Mouse (Mus musculus) heart, embryonic 11.5 days (tissue): ENCODE data around the gene Lhb. TPM values are rescaled to one million over a fixed set of nuclear protein-coding genes. Genes with fewer than 3 reads are reported as not detected.
A peak's percentile ranks its signal among the peaks of the same experiment; 100 is the strongest.

Experiments
- ATAC-seq: fragments of 200-750 bp; cut with Nextera tagmentation; replicated peaks from 2 replicates; pipeline ENCODE4 v1.8.0; 2017; ENCODE audit warnings: moderate library complexity; ENCODE audit not compliant: insufficient number of reproducible peaks, low FRiP score, low TSS enrichment
- H3K27ac ChIP-seq: fragments of 300-500 bp; sonication (generic); 2 replicates; pipeline ENCODE4 v1.5.1; 2014; ENCODE audit warnings: mild to moderate bottlenecking, low read depth, low read length
- H3K27me3 ChIP-seq: fragments of 300-500 bp; sonication (generic); 2 replicates; pipeline ENCODE4 v1.6.1; 2014; ENCODE audit warnings: mild to moderate bottlenecking, low read length, mixed read lengths; ENCODE audit not compliant: control insufficient read depth, insufficient read depth
- H3K36me3 ChIP-seq: fragments of 300-500 bp; sonication (generic); 2 replicates; pipeline ENCODE4 v1.6.1; 2014; ENCODE audit warnings: mild to moderate bottlenecking, low read length, moderate library complexity, mixed read lengths; ENCODE audit not compliant: control insufficient read depth, insufficient read depth
- H3K4me1 ChIP-seq: fragments of 300-500 bp; sonication (generic); 2 replicates; pipeline ENCODE4 v1.6.1; 2014; ENCODE audit warnings: low read length; ENCODE audit not compliant: control insufficient read depth, insufficient read depth
- H3K4me2 ChIP-seq: fragments of 300-500 bp; sonication (generic); 2 replicates; pipeline ENCODE4 v1.6.1; 2014; ENCODE audit warnings: mild to moderate bottlenecking, moderate library complexity
- H3K4me3 ChIP-seq: fragments of 300-500 bp; sonication (generic); 2 replicates; pipeline ENCODE4 v1.5.1; 2014; ENCODE audit warnings: low read depth, low read length
- H3K9ac ChIP-seq: fragments of 300-500 bp; sonication (generic); 2 replicates; pipeline ENCODE4 v1.6.1; 2014; ENCODE audit warnings: mild to moderate bottlenecking, low read depth, low read length, moderate library complexity
- H3K9me3 ChIP-seq: fragments of 300-500 bp; sonication (generic); replicated peaks from 2 replicates; pipeline ENCODE4 v1.6.1; 2016; ENCODE audit warnings: low read length; ENCODE audit not compliant: control insufficient read depth
- WGBS: fragments of 180-500 bp; shearing (Covaris S2); extraction: QIAGEN DNeasy Blood & Tissue Kit; methylation state at CpG from one replicate; pipeline ENCODE4 v1.1.7; 2014; ENCODE audit not compliant: insufficient replicate concordance; 5-methylcytosine and 5-hydroxymethylcytosine counted together
- polyA plus RNA-seq: library from polyadenylated mRNA; unstranded; fragments of >200 nt; fragmentation: Nextera tagmentation; extraction: Ambion mirVana; gene quantifications from 2 replicates; pipeline ENCODE4 v1.2.1, GENCODE M21; 2014

Lhb gene
- polyA plus RNA-seq, 1 experiment from 2014 or later = 0.33 TPM

DNA sequence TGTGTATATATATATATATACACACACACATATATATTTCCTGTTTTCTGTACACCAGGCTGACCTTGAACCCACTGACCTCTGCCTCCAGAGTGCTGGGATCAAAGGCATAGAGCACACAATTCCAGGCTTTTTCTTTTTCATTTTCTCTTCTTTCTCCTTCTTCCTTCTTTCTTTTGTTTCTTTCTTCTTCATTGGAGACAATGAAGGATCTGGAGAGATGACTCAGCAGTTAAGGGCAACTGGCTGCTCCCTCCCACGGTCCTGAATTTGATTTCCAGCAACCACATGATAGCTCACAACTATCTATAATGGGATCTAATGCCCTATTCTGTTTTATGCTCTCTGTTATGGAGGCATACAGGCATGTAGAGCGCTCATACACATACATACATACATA lies 23.8 kb upstream of the Lhb start:
- WGBS = 82% methylated on average over 2 of the region's 2 CpGs
- peaks cover 4% of the 10 kb centered on the region; the same call in 1 of the 2 replicates for H3K36me3 ChIP-seq
- no peak overlapping the region for H3K4me2 ChIP-seq
- peaks cover 15% of the 10 kb centered on the region for H3K4me1 ChIP-seq
- no peak for ATAC-seq
- H3K9ac ChIP-seq = no peak overlapping the region
- no peaks in the 10 kb centered on the region for H3K27me3 ChIP-seq
- no peak overlapping the region for H3K4me3 ChIP-seq
- no peak overlapping the region for H3K27ac ChIP-seq
- no peaks in the 10 kb centered on the region for H3K9me3 ChIP-seq

DNA sequence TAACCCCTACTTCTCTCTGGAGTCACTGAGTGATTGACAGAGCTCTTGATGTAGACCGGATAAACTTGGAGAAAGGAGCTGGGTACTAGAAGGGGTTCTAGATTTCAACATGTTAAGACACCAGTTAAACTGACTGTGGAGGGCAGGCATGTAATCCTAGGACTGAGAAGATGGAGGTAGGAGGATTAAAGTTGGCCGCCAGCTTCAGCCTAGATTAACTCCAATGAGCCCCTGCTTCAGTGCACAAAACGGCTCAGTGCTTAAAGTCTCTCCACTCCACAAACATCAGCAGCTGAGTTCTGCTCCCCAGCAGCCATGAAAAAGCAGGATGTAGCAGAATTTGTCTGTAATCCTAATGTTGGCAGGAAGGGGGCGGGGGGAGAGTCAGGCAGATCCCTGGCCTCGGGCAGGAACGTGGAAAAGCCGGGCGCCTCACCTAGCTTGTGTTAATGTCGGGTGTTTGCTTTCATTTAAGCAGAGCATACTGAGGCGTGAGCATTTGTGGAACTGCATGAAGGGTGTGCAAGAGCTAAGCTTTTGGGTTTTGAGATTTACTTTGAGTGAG lies 19.0 kb upstream of the Lhb start:
- WGBS = 69% methylated on average over 10 of the region's 10 CpGs
- no peak overlapping the region for H3K4me2 ChIP-seq
- ATAC-seq = no peak
- no peak overlapping the region for H3K27ac ChIP-seq
- H3K9me3 ChIP-seq = no peaks in the 10 kb centered on the region
- H3K36me3 ChIP-seq = no peaks in the 10 kb centered on the region
- H3K4me1 ChIP-seq = peaks cover 8% of the 10 kb centered on the region; the same call in 1 of the 2 replicates
- H3K4me3 ChIP-seq = no peak overlapping the region
- peaks cover 15% of the 10 kb centered on the region for H3K27me3 ChIP-seq
- H3K9ac ChIP-seq = no peak overlapping the region

DNA sequence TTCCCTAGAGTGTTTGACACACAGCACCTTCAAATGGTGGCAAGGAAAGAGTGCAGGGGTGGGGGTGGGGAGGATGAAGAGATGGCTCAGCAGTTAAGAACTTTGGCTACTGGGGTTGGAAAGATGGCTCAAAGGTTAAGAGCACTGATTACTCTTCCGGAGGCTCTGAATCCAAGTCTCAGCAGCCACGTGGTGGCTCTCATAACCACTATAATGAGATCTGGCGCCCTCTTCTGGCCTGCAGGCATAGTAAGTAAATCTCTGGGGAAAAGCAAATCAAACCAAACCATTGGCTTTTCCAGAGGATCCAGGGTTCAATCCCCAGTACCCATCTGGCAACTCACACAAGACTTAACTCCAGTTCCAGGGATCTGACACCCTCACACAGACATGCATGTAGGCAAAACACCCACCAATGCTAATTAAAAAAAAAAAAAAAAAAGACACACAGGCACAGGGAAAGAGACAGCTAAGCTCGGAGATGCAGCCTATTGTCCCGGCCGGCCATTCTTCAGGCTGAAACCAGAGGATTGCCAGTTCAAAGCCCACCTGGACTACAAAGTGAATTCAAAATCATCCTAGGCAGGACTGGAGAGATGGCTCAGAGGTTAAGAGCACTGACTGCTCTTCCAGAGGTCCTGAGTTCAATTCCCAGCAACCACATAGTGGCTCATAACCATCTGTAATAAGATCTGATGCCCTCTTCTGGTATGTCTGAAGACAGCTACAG lies 16.9 kb upstream of the Lhb start:
- no peak overlapping the region for H3K9ac ChIP-seq
- peaks cover 36% of the 10 kb centered on the region for H3K27me3 ChIP-seq
- ATAC-seq = no peak
- no peak overlapping the region for H3K4me3 ChIP-seq
- no peak overlapping the region for H3K27ac ChIP-seq
- peaks cover 9% of the 10 kb centered on the region; the same call in 1 of the 2 replicates for H3K4me1 ChIP-seq
- WGBS = 48% methylated on average over 6 of the region's 6 CpGs
- H3K9me3 ChIP-seq = no peaks in the 10 kb centered on the region
- H3K36me3 ChIP-seq = no peaks in the 10 kb centered on the region
- H3K4me2 ChIP-seq = no peak overlapping the region

DNA sequence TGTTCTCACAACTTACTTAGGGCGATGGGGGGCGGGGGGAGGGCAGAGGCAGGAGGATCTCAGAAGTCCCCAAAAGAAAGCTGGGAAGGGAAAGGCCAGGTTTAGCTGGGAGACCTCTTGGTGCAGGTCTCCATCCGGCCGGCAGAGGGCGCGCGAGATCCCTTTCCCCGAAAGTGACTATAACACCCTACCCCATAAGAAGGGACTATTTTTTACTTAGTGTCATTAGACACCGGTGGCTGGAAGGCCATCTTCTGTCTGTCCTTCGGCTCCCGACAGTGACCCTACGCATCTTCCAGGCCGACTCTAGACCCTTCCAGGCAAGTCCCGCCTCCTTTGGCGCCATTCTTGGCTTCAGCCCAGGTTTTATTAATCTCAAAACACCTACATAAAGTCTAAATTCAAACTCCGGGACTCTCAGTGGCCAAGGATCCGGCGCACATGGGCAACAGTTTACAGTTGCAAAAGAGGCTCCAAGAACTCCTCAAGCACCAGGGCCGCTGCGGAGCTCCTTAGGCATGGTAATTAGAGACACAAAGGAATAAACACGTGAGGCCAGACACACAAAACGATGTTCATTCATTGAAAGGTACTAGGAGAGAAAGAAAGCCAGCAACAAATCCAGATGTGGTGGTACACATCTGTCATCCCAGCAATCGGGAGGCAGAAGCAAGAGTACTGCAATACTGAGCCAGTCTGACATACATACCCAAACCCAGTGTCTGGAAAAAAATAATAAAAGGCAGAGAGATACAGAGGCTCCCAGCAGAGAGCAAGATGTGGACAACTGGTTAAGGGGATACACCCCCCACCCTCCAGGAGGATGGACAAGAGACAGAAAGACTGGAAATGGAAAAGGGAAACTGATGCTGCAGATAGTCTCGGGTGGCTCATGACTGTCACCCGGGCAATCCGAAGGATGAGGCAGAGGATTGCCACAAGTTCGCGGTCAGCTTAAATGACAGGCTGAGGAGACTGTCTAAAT lies 15.2 kb upstream of the Lhb start, which contains the start of gene Kcna7:
TSS of gene Kcna7 (plus strand) at position 563 of the 985 bp plus-strand sequence.
- no peaks in the 10 kb centered on the region for H3K36me3 ChIP-seq
- ATAC-seq = no peak
- WGBS = 14% methylated on average over 28 of the region's 28 CpGs
- H3K9ac ChIP-seq = peak within 1 kb of the TSS; percentile 62
- no peak within 1 kb of the TSS for H3K27ac ChIP-seq
- peaks cover 9% of the 10 kb centered on the region; the same call in 1 of the 2 replicates for H3K4me1 ChIP-seq
- H3K9me3 ChIP-seq = no peaks in the 10 kb centered on the region
- H3K4me2 ChIP-seq = peak within 1 kb of the TSS; percentile 77
- H3K4me3 ChIP-seq = peak within 1 kb of the TSS; percentile 49
- H3K27me3 ChIP-seq = peaks cover 50% of the 10 kb centered on the region

DNA sequence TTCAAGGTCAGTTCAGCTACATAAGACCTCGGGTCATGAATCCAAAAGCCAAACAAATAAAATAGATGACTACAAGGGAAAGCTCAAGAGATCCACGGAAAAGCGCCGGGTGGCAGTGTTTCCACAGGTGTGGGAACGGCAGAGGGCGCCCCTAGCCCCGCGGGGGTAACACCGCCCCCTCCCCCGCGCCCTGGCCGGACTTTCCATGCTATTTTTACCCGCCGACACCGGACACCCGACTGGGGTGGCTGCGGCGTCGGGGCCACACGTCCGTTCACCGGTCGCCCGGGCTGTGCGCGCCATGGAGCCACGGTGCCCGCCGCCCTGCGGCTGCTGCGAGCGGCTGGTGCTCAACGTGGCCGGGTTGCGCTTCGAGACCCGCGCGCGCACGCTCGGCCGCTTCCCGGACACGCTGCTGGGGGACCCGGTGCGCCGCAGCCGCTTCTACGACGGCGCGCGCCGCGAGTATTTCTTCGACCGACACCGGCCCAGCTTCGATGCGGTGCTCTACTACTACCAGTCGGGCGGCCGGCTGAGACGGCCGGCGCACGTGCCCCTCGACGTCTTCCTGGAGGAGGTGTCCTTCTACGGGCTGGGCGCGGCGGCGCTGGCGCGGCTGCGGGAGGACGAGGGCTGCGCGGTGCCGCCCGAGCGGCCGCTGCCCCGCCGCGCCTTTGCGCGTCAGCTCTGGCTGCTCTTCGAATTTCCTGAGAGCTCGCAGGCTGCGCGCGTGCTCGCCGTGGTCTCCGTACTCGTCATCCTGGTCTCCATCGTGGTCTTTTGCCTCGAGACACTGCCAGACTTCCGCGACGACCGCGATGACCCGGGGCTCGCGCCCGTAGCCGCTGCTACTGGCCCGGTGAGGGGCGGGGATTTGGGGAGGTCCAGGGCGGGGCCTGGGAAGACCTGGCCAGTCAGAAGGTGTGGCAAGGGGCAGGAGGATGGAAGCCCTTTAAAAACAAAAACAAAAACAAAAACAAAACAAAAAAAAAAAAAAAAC lies 14.2 kb upstream of the Lhb start:
- 1% methylated on average over 108 of the region's 114 CpGs for WGBS
- peaks cover 57% of the 10 kb centered on the region for H3K27me3 ChIP-seq
- ATAC-seq = 0 out of 2 replicates have a peak, but pooled peaks have one; percentile 27

DNA sequence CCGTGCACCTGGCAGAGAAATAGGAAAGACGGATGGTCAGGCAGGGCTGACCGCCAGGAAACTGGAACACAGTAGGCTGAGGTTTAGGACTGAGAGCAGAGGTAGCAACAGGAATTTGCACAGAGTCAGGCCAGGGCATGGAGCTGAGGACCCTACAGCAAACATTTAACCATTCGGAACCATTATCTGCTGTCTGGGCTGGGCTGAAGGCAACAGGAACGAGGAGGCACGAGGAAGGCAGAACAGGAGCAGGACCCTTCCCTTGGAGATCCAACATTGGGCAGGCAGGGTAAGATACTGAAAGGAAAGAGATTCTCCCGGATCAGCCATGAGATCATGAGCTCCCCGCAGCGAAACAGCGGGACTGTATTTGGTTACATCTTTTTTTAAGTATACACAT lies 12.8 kb upstream of the Lhb start:
- Histone ChIP-seq H3K4me1 (peaks cover 13% of the 10 kb centered on the region), H3K4me2 (no peak overlapping the region), H3K36me3 (no peaks in the 10 kb centered on the region), H3K27me3 (peaks cover 64% of the 10 kb centered on the region), H3K9me3 (no peaks in the 10 kb centered on the region), H3K9ac (no peak overlapping the region), H3K27ac (no peak overlapping the region), H3K4me3 (no peak overlapping the region)
- no peak for ATAC-seq
- WGBS = 73% methylated on average over 10 of the region's 10 CpGs

More for the DNA sequence above, 14.2 kb upstream of the Lhb start:
- Histone ChIP-seq H3K4me3 (peak overlapping the region; percentile 49), H3K9ac (peak overlapping the region; percentile 62), H3K27ac (no peak overlapping the region), H3K36me3 (no peaks in the 10 kb centered on the region), H3K4me1 (peaks cover 9% of the 10 kb centered on the region; the same call in 1 of the 2 replicates), H3K9me3 (no peaks in the 10 kb centered on the region), H3K4me2 (peak overlapping the region; percentile 77)

DNA sequence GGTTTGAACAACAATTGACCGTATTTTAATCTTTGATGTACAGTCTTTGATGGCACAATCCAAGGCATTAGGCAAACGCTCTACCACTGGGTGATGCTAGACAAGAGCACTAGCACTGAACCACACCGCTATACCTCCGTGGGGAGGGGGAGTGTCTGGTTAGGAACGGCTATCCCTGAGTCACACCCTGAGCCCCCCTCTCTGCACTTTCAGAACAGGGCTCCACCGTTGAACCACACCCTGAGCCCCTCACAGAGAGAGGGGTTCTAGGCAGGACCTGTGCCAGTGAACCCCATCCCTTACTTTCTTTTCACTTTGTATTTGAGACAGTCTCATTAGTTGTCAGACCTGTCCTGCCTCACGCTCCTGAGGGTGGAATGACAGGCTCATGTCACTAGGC lies 12.3 kb upstream of the Lhb start:
- 69% methylated on average over 7 of the region's 7 CpGs for WGBS
- no peaks in the 10 kb centered on the region for H3K9me3 ChIP-seq
- ATAC-seq = no peak
- peaks cover 64% of the 10 kb centered on the region for H3K27me3 ChIP-seq
- no peaks in the 10 kb centered on the region for H3K36me3 ChIP-seq
- H3K4me2 ChIP-seq = no peak overlapping the region
- peaks cover 17% of the 10 kb centered on the region for H3K4me1 ChIP-seq
- H3K4me3 ChIP-seq = no peak overlapping the region
- H3K27ac ChIP-seq = no peak overlapping the region
- H3K9ac ChIP-seq = no peak overlapping the region
